Mouse (Mus musculus) heart, embryonic 13.5 days (tissue): ENCODE results near the gene Tbc1d10c. TPM values are rescaled to one million over a fixed set of nuclear protein-coding genes. Genes with fewer than 3 reads are reported as not detected.

ENCODE experiments used
- ATAC-seq: fragments of 200-750 bp; cut with Nextera tagmentation; 2 replicates; pipeline ENCODE4 v1.8.0; 2017; ENCODE audit warnings: moderate TSS enrichment; ENCODE audit not compliant: insufficient number of reproducible peaks, low FRiP score, low TSS enrichment; ENCODE audit errors: extremely low read depth
- H3K27ac ChIP-seq: fragments of 300-500 bp; sonication (generic); replicated peaks from 2 replicates; pipeline ENCODE4 v1.5.1; 2015; ENCODE audit warnings: moderate library complexity, mild to moderate bottlenecking, inconsistent platforms
- H3K27me3 ChIP-seq: fragments of 300-500 bp; sonication (generic); replicated peaks from 2 replicates; pipeline ENCODE4 v1.6.1; 2015; ENCODE audit warnings: mild to moderate bottlenecking, inconsistent platforms
- H3K36me3 ChIP-seq: fragments of 300-500 bp; sonication (generic); 2 replicates; pipeline ENCODE4 v1.6.1; 2015; ENCODE audit warnings: mild to moderate bottlenecking, inconsistent platforms
- H3K4me1 ChIP-seq: fragments of 300-500 bp; sonication (generic); 2 replicates; pipeline ENCODE4 v1.6.1; 2015; ENCODE audit warnings: inconsistent platforms
- H3K4me2 ChIP-seq: fragments of 300-500 bp; sonication (generic); 2 replicates; pipeline ENCODE4 v1.6.1; 2015; ENCODE audit warnings: inconsistent platforms, mild to moderate bottlenecking, moderate library complexity
- H3K4me3 ChIP-seq: fragments of 300-500 bp; sonication (generic); 2 replicates; pipeline ENCODE4 v1.5.1; 2015; ENCODE audit warnings: moderate library complexity, mild to moderate bottlenecking, inconsistent platforms
- H3K9ac ChIP-seq: fragments of 300-500 bp; sonication (generic); 2 replicates; pipeline ENCODE4 v1.6.1; 2015; ENCODE audit warnings: inconsistent platforms, mild to moderate bottlenecking, moderate library complexity
- H3K9me3 ChIP-seq: fragments of 300-500 bp; sonication (generic); 2 replicates; pipeline ENCODE4 v1.6.1; 2016; ENCODE audit warnings: inconsistent platforms
- WGBS: fragments of 180-500 bp; shearing (Covaris S2); methylation state at CpG from one replicate; pipeline ENCODE4 v1.1.7; 2015; ENCODE audit warnings: mixed read lengths; 5-methylcytosine and 5-hydroxymethylcytosine counted together
- polyA plus RNA-seq: library from polyadenylated mRNA; unstranded; fragments of >200 nt; fragmentation: Nextera tagmentation; extraction: Ambion mirVana; gene quantifications from 2 replicates; pipeline ENCODE4 v1.2.1, GENCODE M21; 2015

Gene Tbc1d10c
- polyA plus RNA-seq, 1 experiment from 2014 or later = 2.7 TPM

DNA sequence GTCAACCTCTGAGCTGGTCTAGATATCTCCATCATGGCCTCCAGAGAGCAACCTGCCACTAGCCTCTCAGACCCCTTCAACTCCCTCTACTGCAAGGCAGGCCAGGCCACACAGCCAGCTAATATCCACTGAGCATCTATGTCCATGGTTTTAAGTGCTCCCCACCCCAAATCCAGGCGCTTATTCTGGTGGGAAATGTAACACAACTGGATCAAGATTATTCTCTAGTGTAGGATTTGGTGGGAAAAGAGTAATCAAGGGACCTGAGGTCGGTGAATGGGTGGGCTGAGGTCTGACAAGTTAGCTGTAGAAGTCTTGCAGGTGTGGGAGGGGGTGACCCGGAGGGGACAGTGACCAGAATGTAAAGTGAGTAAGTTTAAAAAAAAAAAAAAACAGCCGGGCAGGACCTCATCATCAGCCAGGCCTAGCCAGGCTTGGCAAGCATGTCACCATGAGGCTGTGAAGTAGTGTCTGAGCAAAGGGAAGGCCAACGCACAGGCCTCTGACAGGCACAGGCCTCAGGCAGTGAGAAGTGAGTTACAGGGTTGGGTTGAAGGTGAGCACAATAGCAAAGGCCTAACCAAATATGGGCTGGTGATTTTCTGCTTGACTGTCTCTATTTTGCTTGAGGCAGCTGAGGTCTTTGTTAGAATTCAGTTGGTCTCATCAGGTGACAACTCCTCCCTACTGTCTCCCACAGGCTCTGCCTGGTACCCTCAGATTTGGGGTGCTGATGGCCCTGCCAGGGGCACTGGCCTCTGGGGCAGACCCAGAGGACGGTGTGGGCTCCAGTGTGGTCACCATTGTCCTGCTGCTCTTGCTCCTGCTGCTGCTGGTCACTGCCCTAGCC is 35.6 kb downstream of the Tbc1d10c start:
- Histone ChIP-seq H3K4me2 (no peak overlapping the region), H3K9me3 (no peaks in the 10 kb centered on the region), H3K4me1 (peaks cover 21% of the 10 kb centered on the region), H3K27ac (no peak overlapping the region), H3K4me3 (no peak overlapping the region), H3K27me3 (no peaks in the 10 kb centered on the region), H3K9ac (peak overlapping the region; percentile 28; the same call in 1 of the 2 replicates), H3K36me3 (peaks cover 83% of the 10 kb centered on the region)
- no peak for ATAC-seq
- 80% methylated on average over 6 of the region's 6 CpGs for WGBS

- Histone ChIP-seq H3K36me3 (peaks cover 84% of the 10 kb centered on the region), H3K27ac (no peak overlapping the region), H3K9ac (no peak overlapping the region)
These were observed 36.5 kb downstream of the Tbc1d10c start for GRCm38 (mm10) chr19:4154437-4155222.

GRCm38 (mm10) chr19:4153232-4153654 is 37.8 kb downstream of the Tbc1d10c start, which contains the start of gene Ptprcap:
Gene Ptprcap (plus strand): TSS chr19:4153604.
- no peak within 1 kb of the TSS for H3K4me3 ChIP-seq
- ATAC-seq = no peak
- no peaks in the 10 kb centered on the region for H3K9me3 ChIP-seq
- WGBS = 63% methylated on average over 11 of the region's 11 CpGs
- H3K4me1 ChIP-seq = peaks cover 35% of the 10 kb centered on the region
- H3K4me2 ChIP-seq = no peak within 1 kb of the TSS
- 0 out of 2 replicates have a peak within 1 kb of the TSS, but pooled peaks have one; percentile 16 for H3K9ac ChIP-seq
- no peaks in the 10 kb centered on the region for H3K27me3 ChIP-seq
- no peak within 1 kb of the TSS; the same call in 1 of the 2 replicates for H3K27ac ChIP-seq
- peaks cover 71% of the 10 kb centered on the region for H3K36me3 ChIP-seq

More at GRCm38 (mm10) chr19:4154437-4155222, 36.5 kb downstream of the Tbc1d10c start:
- H3K4me3 ChIP-seq = no peak overlapping the region
- 70% methylated on average over 13 of the region's 13 CpGs for WGBS
- no peak overlapping the region for H3K4me2 ChIP-seq
- ATAC-seq = no peak
- H3K9me3 ChIP-seq = no peaks in the 10 kb centered on the region
- H3K27me3 ChIP-seq = no peaks in the 10 kb centered on the region
- peaks cover 27% of the 10 kb centered on the region for H3K4me1 ChIP-seq

DNA sequence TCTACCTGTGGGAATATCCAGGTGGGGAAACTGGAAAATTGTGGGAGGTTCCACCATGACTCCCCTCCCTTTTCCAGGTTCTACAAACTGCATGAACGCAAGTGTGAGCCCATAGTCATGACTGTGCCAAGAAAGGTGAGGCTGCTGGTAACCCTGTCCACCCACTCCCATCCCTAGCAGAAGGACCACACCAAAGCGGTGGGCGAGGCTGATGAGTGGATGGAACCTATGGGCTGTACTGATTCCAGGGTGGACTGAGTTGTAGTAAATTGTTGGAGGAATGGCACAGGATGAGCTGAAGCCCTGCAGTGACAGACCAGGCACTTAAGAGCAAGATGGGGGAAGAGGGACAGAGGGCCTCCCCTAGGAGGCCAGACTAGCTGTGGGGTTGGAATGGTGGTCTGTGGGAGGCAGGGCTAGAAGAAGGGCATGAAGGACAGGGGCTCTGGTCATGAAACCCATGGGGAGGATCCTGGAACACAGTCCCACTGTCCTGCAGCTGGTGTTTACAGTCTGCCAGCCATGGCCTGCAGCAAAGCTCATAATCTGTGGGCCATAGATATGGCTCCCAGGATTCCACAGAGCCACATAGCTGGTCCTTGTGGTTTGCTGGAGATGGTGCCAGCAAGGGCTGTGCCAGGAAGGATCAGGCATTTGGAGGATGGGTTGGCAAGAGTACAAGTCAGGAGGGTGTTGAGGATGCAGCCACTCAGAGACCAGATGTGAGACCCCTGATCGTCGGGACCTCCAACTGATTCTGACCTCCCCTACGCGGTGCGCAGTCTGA is 38.4 kb downstream of the Tbc1d10c start:
- H3K27me3 ChIP-seq = no peaks in the 10 kb centered on the region
- 0 out of 2 replicates have a peak overlapping the region, but pooled peaks have one; percentile 16 for H3K9ac ChIP-seq
- no peak overlapping the region for H3K4me2 ChIP-seq
- WGBS = 84% methylated on average over 8 of the region's 8 CpGs
- H3K27ac ChIP-seq = no peak overlapping the region; the same call in 1 of the 2 replicates
- H3K4me1 ChIP-seq = peaks cover 41% of the 10 kb centered on the region
- no peaks in the 10 kb centered on the region for H3K9me3 ChIP-seq
- no peak overlapping the region for H3K4me3 ChIP-seq
- H3K36me3 ChIP-seq = peaks cover 65% of the 10 kb centered on the region
- no peak for ATAC-seq

GRCm38 (mm10) chr19:4151898-4152297 is 39.2 kb downstream of the Tbc1d10c start:
- H3K9me3 ChIP-seq = no peaks in the 10 kb centered on the region
- ATAC-seq = no peak
- H3K36me3 ChIP-seq = peaks cover 57% of the 10 kb centered on the region
- no peak overlapping the region for H3K4me3 ChIP-seq
- peaks cover 42% of the 10 kb centered on the region for H3K4me1 ChIP-seq
- no peak overlapping the region for H3K4me2 ChIP-seq
- H3K9ac ChIP-seq = no peak overlapping the region
- no peaks in the 10 kb centered on the region for H3K27me3 ChIP-seq
- H3K27ac ChIP-seq = no peak overlapping the region
- 81% methylated on average over 5 of the region's 5 CpGs for WGBS

GRCm38 (mm10) chr19:4151488-4151860 is 39.6 kb downstream of the Tbc1d10c start:
- Histone ChIP-seq H3K36me3 (peaks cover 53% of the 10 kb centered on the region), H3K4me1 (peaks cover 42% of the 10 kb centered on the region), H3K4me3 (no peak overlapping the region), H3K9me3 (no peaks in the 10 kb centered on the region), H3K27me3 (no peaks in the 10 kb centered on the region), H3K4me2 (no peak overlapping the region), H3K27ac (no peak overlapping the region), H3K9ac (0 out of 2 replicates have a peak overlapping the region, but pooled peaks have one; percentile 59)
- WGBS = 78% methylated on average over 5 of the region's 5 CpGs
- no peak for ATAC-seq

DNA sequence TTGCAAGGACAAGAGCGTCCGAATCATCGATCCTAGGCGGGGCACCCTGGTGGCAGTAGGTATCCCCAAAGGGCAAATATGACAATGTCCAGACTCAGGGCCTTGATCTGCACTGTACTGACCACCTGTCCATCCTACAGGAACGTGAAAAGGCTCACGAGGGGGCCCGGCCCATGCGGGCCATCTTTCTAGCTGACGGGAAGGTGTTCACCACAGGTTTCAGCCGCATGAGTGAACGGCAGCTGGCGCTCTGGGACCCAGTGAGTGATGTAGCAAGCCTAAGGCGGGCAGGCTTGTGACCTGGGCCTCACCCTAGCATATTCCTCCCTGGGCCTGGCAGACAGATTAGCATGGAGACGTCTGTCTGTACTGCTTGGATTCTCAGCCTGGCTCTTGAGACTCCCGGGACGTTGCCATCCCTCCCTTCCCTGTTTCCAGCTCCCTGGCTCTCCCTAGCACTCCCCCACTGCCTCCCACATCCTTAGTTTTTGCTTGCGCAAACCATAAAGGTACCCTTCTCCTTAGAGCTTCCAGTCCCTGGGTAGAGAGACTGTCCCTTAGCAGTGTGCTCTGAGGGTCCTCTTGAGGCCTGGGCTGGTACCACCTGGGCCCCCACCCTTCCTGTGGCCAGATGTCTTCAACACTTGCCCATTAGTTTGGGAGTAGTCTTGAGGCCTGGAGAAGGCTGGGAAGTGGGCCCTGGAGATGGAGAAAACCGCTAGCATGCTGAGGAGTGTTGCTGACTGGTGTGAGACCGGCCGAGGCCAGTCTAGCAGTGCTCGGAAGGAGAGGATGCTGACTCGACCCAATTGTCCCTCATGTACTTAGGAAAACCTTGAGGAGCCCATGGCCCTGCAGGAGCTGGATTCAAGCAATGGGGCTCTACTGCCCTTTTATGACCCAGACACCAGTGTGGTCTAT is 40.3 kb downstream of the Tbc1d10c start:
- Histone ChIP-seq H3K9ac (peak overlapping the region; percentile 59), H3K9me3 (peaks cover 2% of the 10 kb centered on the region; the same call in 1 of the 2 replicates), H3K36me3 (peaks cover 46% of the 10 kb centered on the region), H3K4me1 (peaks cover 42% of the 10 kb centered on the region), H3K4me2 (no peak overlapping the region), H3K27ac (no peak overlapping the region), H3K4me3 (no peak overlapping the region), H3K27me3 (no peaks in the 10 kb centered on the region)
- ATAC-seq = no peak
- 85% methylated on average over 22 of the region's 22 CpGs for WGBS

DNA sequence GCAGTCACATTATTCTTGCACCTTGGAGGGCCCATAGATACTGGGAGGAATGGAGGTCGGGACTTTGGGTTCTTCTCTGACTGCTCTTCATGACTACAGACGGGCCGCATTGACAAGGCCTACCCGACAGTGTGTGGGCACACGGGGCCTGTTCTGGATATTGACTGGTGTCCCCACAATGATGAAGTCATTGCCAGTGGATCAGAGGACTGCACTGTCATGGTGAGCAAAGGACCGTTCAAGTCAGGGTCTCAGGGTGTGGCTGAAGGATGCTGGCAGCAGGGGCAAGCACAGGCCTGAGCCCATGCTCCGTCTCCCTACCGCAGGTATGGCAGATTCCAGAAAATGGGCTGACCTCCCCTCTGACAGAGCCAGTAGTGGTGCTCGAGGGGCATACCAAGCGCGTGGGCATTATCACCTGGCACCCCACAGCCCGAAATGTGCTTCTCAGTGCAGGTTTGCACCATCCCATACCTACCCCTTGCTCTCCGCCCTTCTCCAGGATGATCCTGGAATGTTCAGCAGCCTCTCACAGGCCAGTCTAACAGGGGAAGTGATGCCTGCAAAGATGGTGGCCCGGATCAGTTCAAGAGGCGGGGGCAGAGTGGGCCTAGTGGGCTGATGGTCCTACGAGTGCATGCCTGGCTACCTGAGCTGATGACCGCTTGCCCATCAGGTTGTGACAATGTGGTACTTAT is 41.2 kb downstream of the Tbc1d10c start:
- H3K4me3 ChIP-seq = peak overlapping the region; percentile 84; the same call in 1 of the 2 replicates
- H3K27ac ChIP-seq = no peak overlapping the region
- H3K9me3 ChIP-seq = peaks cover 5% of the 10 kb centered on the region; the same call in 1 of the 2 replicates
- no peaks in the 10 kb centered on the region for H3K27me3 ChIP-seq
- H3K36me3 ChIP-seq = peaks cover 44% of the 10 kb centered on the region
- peak overlapping the region; percentile 88 for H3K4me2 ChIP-seq
- peak overlapping the region; percentile 91 for H3K9ac ChIP-seq
- peaks cover 42% of the 10 kb centered on the region for H3K4me1 ChIP-seq
- 90% methylated on average over 17 of the region's 17 CpGs for WGBS
- no peak for ATAC-seq

GRCm38 (mm10) chr19:4149283-4149682 is 41.8 kb downstream of the Tbc1d10c start:
- no peak for ATAC-seq
- Histone ChIP-seq H3K4me1 (peaks cover 42% of the 10 kb centered on the region), H3K27me3 (no peaks in the 10 kb centered on the region), H3K9me3 (peaks cover 5% of the 10 kb centered on the region; the same call in 1 of the 2 replicates), H3K4me2 (peak overlapping the region; percentile 88), H3K27ac (no peak overlapping the region; the same call in 1 of the 2 replicates), H3K4me3 (peak overlapping the region; percentile 84), H3K9ac (peak overlapping the region; percentile 91), H3K36me3 (peaks cover 44% of the 10 kb centered on the region)
- WGBS = 81% methylated on average over 11 of the region's 11 CpGs
